Mouse (Mus musculus) cerebellum, adult 11 months (tissue): ENCODE measurements around the gene Akt1s1.
A peak's percentile ranks its signal among the peaks of the same experiment; 100 is the strongest.

Experiments used
- DNase-seq: peaks from one replicate; pipeline ENCODE4 v3.0.0; 2022

Akt1s1 gene

GRCm38 (mm10) chr7:44828706-44829105 lies 20.1 kb upstream of the Akt1s1 start:
- no peak for DNase-seq

GRCm38 (mm10) chr7:44832763-44833162 lies 16.0 kb upstream of the Akt1s1 start:
- DNase-seq: no peak

- no peak for DNase-seq
Observed at GRCm38 (mm10) chr7:44835373-44836015, 13.3 kb upstream of the Akt1s1 start.

GRCm38 (mm10) chr7:44836016-44836404 lies 12.8 kb upstream of the Akt1s1 start:
- no peak for DNase-seq

GRCm38 (mm10) chr7:44836423-44837053 lies 12.3 kb upstream of the Akt1s1 start:
- no peak for DNase-seq

GRCm38 (mm10) chr7:44838073-44838472 lies 10.7 kb upstream of the Akt1s1 start:
- no peak for DNase-seq

- no peak for DNase-seq
Observed at GRCm38 (mm10) chr7:44839171-44839490, 9.7 kb upstream of the Akt1s1 start.

- no peak for DNase-seq
Observed at GRCm38 (mm10) chr7:44839491-44840191, 9.2 kb upstream of the Akt1s1 start.

GRCm38 (mm10) chr7:44840426-44840825 lies 8.4 kb upstream of the Akt1s1 start:
- no peak for DNase-seq

- DNase-seq: no peak
Observed at GRCm38 (mm10) chr7:44841825-44842463, 6.8 kb upstream of the Akt1s1 start.

GRCm38 (mm10) chr7:44845006-44845405 lies 3.8 kb upstream of the Akt1s1 start:
- DNase-seq: peak; percentile 25

GRCm38 (mm10) chr7:44846804-44847203 lies 2.0 kb upstream of the Akt1s1 start:
- DNase-seq: peak; percentile 49

GRCm38 (mm10) chr7:44847772-44848171 lies 1.0 kb upstream of the Akt1s1 start:
- DNase-seq: peak; percentile 49

GRCm38 (mm10) chr7:44849416-44850111 lies 773 bp downstream of the Akt1s1 start:
- peak; percentile 90 for DNase-seq

- no peak for DNase-seq
Observed at GRCm38 (mm10) chr7:44850146-44850545, 1.4 kb downstream of the Akt1s1 start.

GRCm38 (mm10) chr7:44850789-44851624 lies 2.2 kb downstream of the Akt1s1 start:
- no peak for DNase-seq

- no peak for DNase-seq
Observed at GRCm38 (mm10) chr7:44851625-44852234, 2.9 kb downstream of the Akt1s1 start.

GRCm38 (mm10) chr7:44852259-44853027 lies 3.7 kb downstream of the Akt1s1 start:
- no peak for DNase-seq

GRCm38 (mm10) chr7:44853065-44853464 lies 4.3 kb downstream of the Akt1s1 start:
- DNase-seq: no peak

GRCm38 (mm10) chr7:44853596-44854355 lies 5.0 kb downstream of the Akt1s1 start:
- DNase-seq: no peak
